Mouse (Mus musculus) kidney, postnatal 0 days (tissue): Measurements from ENCODE around the gene Csnk1g2. TPM values are rescaled to one million over a fixed set of nuclear protein-coding genes. Genes with fewer than 3 reads are reported as not detected.

Experiments used
- ATAC-seq: fragments of 200-750 bp; cut with Nextera tagmentation; replicated peaks from 2 replicates; pipeline ENCODE4 v1.8.0; 2017; ENCODE audit warnings: low read depth, moderate number of reproducible peaks, moderate TSS enrichment, moderate library complexity; ENCODE audit not compliant: low FRiP score
- DNase-seq: peaks from one replicate; pipeline ENCODE4 v3.0.0-alpha.2; 2016; ENCODE audit warnings: low spot score
- H3K27ac ChIP-seq: fragments of 300-500 bp; sonication (generic); 2 replicates; pipeline ENCODE4 v1.5.1; 2014; ENCODE audit warnings: mild to moderate bottlenecking
- H3K27me3 ChIP-seq: fragments of 300-500 bp; sonication (generic); 2 replicates; pipeline ENCODE4 v1.6.1; 2014; ENCODE audit warnings: low read length, mixed read lengths; ENCODE audit not compliant: insufficient read depth
- H3K36me3 ChIP-seq: fragments of 300-500 bp; sonication (generic); 2 replicates; pipeline ENCODE4 v1.6.1; 2014; ENCODE audit warnings: low read length, mixed read lengths; ENCODE audit not compliant: insufficient read depth
- H3K4me1 ChIP-seq: fragments of 300-500 bp; sonication (generic); replicated peaks from 2 replicates; pipeline ENCODE4 v1.6.1; 2014; ENCODE audit warnings: antibody characterized with exemption, low read length, mixed read lengths; ENCODE audit not compliant: insufficient read depth
- H3K4me2 ChIP-seq: fragments of 300-500 bp; sonication (generic); 2 replicates; pipeline ENCODE4 v1.6.1; 2014; ENCODE audit warnings: mild to moderate bottlenecking, low read length, moderate library complexity, mixed read lengths
- H3K4me3 ChIP-seq: fragments of 300-500 bp; sonication (generic); replicated peaks from 2 replicates; pipeline ENCODE4 v1.5.1; 2014; ENCODE audit warnings: low read depth, low read length
- H3K9ac ChIP-seq: fragments of 300-500 bp; sonication (generic); 2 replicates; pipeline ENCODE4 v1.6.1; 2014; ENCODE audit warnings: low read depth, low read length
- H3K9me3 ChIP-seq: fragments of 300-500 bp; sonication (generic); replicated peaks from 2 replicates; pipeline ENCODE4 v1.6.1; 2016; ENCODE audit warnings: low read length, inconsistent platforms, mixed read lengths
- CTCF ChIP-seq: IDR thresholded peaks from 2 replicates; pipeline ENCODE4 v1.5.1; 2016; ENCODE audit warnings: antibody characterized with exemption, low read depth, mild to moderate bottlenecking, moderate library complexity
- WGBS: fragments of 180-500 bp; shearing (Covaris S2); extraction: QIAGEN DNeasy Blood & Tissue Kit; methylation state at CpG from one replicate; pipeline ENCODE4 v1.1.7; 2014; 5-methylcytosine and 5-hydroxymethylcytosine counted together
- polyA plus RNA-seq: library from polyadenylated mRNA; unstranded; fragments of >200 nt; fragmentation: Nextera tagmentation; extraction: Ambion mirVana; gene quantifications from 2 replicates; pipeline ENCODE4 v1.2.1, GENCODE M21; 2015

Gene Csnk1g2
- polyA plus RNA-seq, 1 experiment from 2014 or later: 137 TPM

DNA sequence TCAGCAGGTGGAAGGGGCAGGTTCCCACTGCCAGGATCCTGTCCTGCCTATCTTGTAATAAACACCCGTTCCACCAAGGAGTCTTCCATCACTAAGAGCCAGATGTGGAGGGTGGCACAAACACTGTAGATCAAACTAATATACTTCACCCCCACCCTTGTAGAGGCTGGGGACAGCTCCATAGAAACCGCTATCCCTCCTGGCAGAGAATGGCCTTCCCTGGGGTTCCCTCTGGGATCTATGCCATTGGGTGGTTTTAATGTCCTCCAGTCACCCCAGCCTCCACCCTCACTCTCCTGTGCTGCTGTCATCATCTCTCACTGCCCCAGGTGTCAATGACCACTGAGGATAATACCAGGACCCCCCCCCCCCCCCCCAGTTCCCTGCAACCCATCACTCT lies 47.9 kb downstream of the Csnk1g2 start:
- ATAC-seq: no peak
- Histone ChIP-seq H3K27ac (no peak overlapping the region), H3K4me2 (no peak overlapping the region), H3K4me3 (no peak overlapping the region), H3K9me3 (no peaks in the 10 kb centered on the region), H3K4me1 (peaks cover 41% of the 10 kb centered on the region), H3K27me3 (no peaks in the 10 kb centered on the region), H3K36me3 (peaks cover 62% of the 10 kb centered on the region), H3K9ac (no peak overlapping the region)
- TF ChIP-seq CTCF: no peak
- WGBS: 81% methylated on average over 2 of the region's 2 CpGs
- no peak for DNase-seq

DNA sequence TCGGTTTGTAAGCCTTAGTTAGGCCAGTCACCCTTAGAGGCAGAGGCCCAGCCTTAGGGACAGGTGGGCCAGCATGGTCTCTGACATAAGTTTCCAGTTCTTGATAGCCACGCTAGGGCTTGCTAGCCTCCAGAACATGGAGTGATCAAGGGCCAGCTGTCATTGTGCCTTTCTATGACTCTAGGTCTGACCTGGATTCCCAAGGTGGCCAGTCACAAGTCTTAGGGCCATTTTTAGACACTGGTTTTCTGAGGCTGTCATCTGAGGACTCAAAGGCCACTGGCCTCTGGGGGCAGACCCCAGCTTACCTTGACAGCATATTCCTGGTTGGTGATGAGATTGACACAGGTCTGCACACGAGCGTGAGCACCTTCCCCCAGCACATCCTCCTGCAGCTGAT lies 48.6 kb downstream of the Csnk1g2 start:
- Histone ChIP-seq H3K9me3 (no peaks in the 10 kb centered on the region), H3K36me3 (peaks cover 60% of the 10 kb centered on the region), H3K4me2 (no peak overlapping the region), H3K4me3 (no peak overlapping the region), H3K4me1 (peaks cover 34% of the 10 kb centered on the region), H3K27me3 (no peaks in the 10 kb centered on the region), H3K27ac (no peak overlapping the region), H3K9ac (no peak overlapping the region)
- WGBS: 80% methylated on average over 4 of the region's 4 CpGs
- ATAC-seq (no peak), DNase-seq (no peak)
- no peak for TF ChIP-seq CTCF

DNA sequence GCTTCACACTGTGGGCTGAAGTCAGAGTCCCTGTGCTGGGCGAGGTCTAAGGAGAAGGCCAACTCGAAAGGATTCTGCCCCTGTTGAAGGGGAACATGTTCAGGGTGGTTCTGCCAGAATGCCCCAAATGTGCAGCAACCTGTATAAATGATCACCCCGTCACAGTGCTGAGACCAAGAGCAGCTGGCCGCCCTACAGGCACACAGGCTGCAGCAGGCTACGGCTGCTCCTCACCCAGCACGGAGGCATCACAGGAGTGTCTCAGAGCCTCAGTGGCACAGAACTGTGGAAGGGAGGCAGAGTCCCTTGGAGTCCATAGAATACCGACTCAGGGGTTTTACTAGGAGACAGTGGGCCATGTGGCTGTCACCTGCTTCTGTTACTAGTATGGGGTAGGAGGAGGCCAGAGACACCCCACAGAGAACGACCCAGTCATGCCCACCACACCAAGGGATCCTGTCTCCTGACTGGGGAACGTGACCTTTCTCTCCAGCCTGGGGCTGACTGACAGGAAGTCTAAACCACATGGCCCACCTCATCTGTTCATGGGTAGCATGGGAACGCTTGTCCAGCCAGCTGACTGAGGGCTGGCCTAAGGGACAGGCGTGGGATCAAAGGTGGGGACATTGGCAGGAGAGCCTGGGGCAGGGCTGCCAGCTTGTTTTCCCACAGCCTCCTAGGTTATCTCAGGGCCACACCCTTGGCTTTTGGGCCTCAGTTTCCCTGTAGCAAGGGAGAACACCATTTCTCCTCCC lies 49.5 kb downstream of the Csnk1g2 start:
- Histone ChIP-seq H3K27me3 (no peaks in the 10 kb centered on the region), H3K4me1 (peaks cover 33% of the 10 kb centered on the region), H3K4me3 (no peak overlapping the region), H3K4me2 (no peak overlapping the region), H3K27ac (no peak overlapping the region), H3K36me3 (peaks cover 52% of the 10 kb centered on the region), H3K9me3 (no peaks in the 10 kb centered on the region), H3K9ac (no peak overlapping the region)
- WGBS: 77% methylated on average over 11 of the region's 11 CpGs
- DNase-seq: no peak
- ATAC-seq: no peak
- TF ChIP-seq CTCF: no peak

DNA sequence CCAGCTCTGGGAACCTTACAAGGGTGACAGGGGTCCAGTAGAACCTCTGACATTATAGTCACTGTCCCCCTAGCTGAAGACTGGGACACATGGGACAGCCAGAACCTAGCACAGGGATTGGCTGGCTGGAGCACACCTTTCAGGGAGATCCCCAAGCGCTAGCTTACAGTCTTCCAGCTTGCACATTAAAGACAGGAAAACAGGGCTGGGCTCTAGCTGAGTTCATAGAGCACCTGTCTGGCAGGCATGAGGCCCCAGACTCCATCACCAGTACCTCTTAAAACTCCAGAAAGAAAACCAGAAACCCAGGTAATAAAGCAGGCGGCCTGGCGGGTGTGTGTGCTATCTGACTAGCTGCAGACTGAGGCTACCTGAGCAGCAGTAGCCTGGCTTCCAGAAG lies 51.1 kb downstream of the Csnk1g2 start:
- no peaks in the 10 kb centered on the region for H3K9me3 ChIP-seq
- peak overlapping the region; percentile 98; the same call in 1 of the 2 replicates for H3K4me3 ChIP-seq
- no peaks in the 10 kb centered on the region for H3K27me3 ChIP-seq
- no peak for TF ChIP-seq CTCF
- peak overlapping the region; percentile 39 for H3K27ac ChIP-seq
- ATAC-seq (no peak), DNase-seq (no peak)
- 80% methylated on average over 3 of the region's 3 CpGs for WGBS
- peak overlapping the region; percentile 98 for H3K9ac ChIP-seq
- H3K36me3 ChIP-seq: peaks cover 40% of the 10 kb centered on the region
- H3K4me2 ChIP-seq: peak overlapping the region; percentile 90
- peaks cover 48% of the 10 kb centered on the region for H3K4me1 ChIP-seq

DNA sequence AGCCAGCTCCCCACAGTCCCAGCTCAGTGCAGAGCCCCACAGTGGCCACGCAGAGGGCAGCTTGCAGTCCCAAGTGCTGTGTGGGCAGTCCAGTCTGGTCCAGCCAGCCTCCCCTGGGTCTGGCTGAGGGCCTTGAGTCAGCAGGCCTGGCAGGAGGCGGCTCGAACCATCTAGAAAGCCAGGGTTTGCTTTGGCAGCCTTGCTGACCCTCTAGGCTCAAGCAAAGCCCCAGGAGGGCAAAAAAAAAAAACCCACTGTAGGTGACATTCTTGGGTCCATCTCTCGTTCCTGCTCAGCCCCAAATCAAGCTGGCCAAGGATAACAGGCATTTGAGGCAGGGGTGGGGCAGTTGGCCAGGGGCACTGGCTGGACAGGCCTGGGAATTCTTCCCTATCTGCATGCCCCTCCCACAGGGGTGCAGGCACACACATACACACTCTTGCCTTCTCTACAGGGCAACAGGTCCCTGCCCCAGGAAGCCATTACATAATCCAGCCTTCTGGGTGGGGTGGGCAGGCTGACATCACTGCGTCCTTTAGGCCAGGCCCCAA lies 51.6 kb downstream of the Csnk1g2 start:
- H3K27me3 ChIP-seq: no peaks in the 10 kb centered on the region
- WGBS: 30% methylated on average over 5 of the region's 5 CpGs
- peak overlapping the region; percentile 98 for H3K9ac ChIP-seq
- peak overlapping the region; percentile 39 for H3K27ac ChIP-seq
- peak overlapping the region; percentile 90 for H3K4me2 ChIP-seq
- peaks cover 35% of the 10 kb centered on the region for H3K36me3 ChIP-seq
- peak overlapping the region; percentile 98 for H3K4me3 ChIP-seq
- H3K9me3 ChIP-seq: no peaks in the 10 kb centered on the region
- DNase-seq (no peak), ATAC-seq (no peak)
- TF ChIP-seq CTCF: no peak
- H3K4me1 ChIP-seq: peaks cover 54% of the 10 kb centered on the region

DNA sequence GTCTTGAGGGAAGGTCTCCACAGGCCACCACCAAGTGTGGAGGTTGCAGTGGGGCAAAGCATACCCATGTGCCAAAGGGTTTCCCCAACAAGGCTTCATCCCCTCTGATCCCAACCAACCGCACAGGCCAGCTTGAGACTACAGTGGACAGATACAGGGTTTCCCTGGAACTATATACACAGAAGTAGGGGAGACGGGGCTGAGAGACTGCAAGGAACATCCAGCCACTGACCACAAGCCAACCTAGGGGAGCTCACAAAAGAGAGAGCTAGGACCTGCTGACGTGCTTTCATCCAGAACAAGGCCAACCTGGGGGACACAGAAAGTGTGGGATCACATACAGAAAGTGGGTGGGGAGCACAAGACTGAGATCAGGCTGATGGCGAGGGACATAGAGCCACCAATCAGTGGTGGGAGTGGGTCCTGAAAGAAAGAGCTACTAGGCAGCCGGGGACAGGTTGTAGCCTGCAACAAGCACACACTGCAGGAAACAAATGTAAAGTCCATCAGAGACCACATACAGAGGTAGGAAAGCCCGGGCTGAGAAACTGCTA lies 52.3 kb downstream of the Csnk1g2 start:
- no peak for ATAC-seq
- Histone ChIP-seq H3K4me1 (peaks cover 61% of the 10 kb centered on the region), H3K4me3 (peak overlapping the region; percentile 98), H3K9ac (peak overlapping the region; percentile 98), H3K27ac (peak overlapping the region; percentile 99), H3K27me3 (no peaks in the 10 kb centered on the region), H3K4me2 (peak overlapping the region; percentile 90), H3K36me3 (peaks cover 28% of the 10 kb centered on the region), H3K9me3 (no peaks in the 10 kb centered on the region)
- 6% methylated on average over 6 of the region's 6 CpGs for WGBS
- DNase-seq: no peak
- no peak for TF ChIP-seq CTCF
